Mouse (Mus musculus): ENCODE data around the gene Tmem117. TPM values are rescaled to one million over a fixed set of nuclear protein-coding genes. Genes with fewer than 3 reads are reported as not detected.

The Tmem117 gene
- total and polyA plus RNA-seq, 3 experiments, result 3.0 to 12.6 (median 12.5) TPM

- DNase-seq, result peak; percentile 9 to 23
- H3K27ac ChIP-seq, result peak overlapping the region; percentile 30
- TF ChIP-seq CTCF (IDR thresholded peaks at IDR 0.05) (no peak), EP300 (IDR thresholded peaks at IDR 0.05; ENCODE audit: insufficient read depth, low read depth, low read length) (no peak), POLR2A (IDR thresholded peaks at IDR 0.05; ENCODE audit: insufficient read depth, low read depth, low read length) (no peak)
- H3K27me3 ChIP-seq (ENCODE audit: control insufficient read depth, insufficient read depth, low read length), result no peaks in the 10 kb centered on the region
- 37% methylated on average over 13 of the region's 13 CpGs for WGBS
- intact Hi-C loops (cut with DNase I), result no loop called here
- no peak overlapping the region for H3K4me3 ChIP-seq
- H3K36me3 ChIP-seq (ENCODE audit: control insufficient read depth, insufficient read depth, low read length), result no peaks in the 10 kb centered on the region
- no peaks in the 10 kb centered on the region for H3K79me2 ChIP-seq (replicated peaks; ENCODE audit: control insufficient read depth, insufficient read depth, low read length)
- no peak overlapping the region for H3K9ac ChIP-seq (ENCODE audit: low read depth, low read length)
- H3K4me1 ChIP-seq (ENCODE audit: control insufficient read depth, insufficient read depth, low read length), result no peaks in the 10 kb centered on the region
These were observed 20.7 kb downstream of the Tmem117 start for GRCm38 (mm10) chr15:94649766-94650120.

GRCm38 (mm10) chr15:94651350-94651749 lies 22.3 kb downstream of the Tmem117 start:
- TF ChIP-seq POLR2A (IDR thresholded peaks at IDR 0.05; ENCODE audit: insufficient read depth, low read depth, low read length) (no peak), EP300 (IDR thresholded peaks at IDR 0.05; ENCODE audit: insufficient read depth, low read depth, low read length) (no peak), CTCF (IDR thresholded peaks at IDR 0.05) (no peak)
- no peak for DNase-seq
- H3K4me1 ChIP-seq (ENCODE audit: control insufficient read depth, insufficient read depth, low read length), result no peaks in the 10 kb centered on the region
- H3K79me2 ChIP-seq (replicated peaks; ENCODE audit: control insufficient read depth, insufficient read depth, low read length), result no peaks in the 10 kb centered on the region
- intact Hi-C loops (cut with DNase I), result no loop called here
- no peaks in the 10 kb centered on the region for H3K36me3 ChIP-seq (ENCODE audit: control insufficient read depth, insufficient read depth, low read length)
- H3K9ac ChIP-seq (ENCODE audit: low read depth, low read length), result no peak overlapping the region
- WGBS, result 83% methylated on average over 9 of the region's 9 CpGs
- H3K27ac ChIP-seq, result no peak overlapping the region
- no peak overlapping the region for H3K4me3 ChIP-seq
- H3K27me3 ChIP-seq (ENCODE audit: control insufficient read depth, insufficient read depth, low read length), result no peaks in the 10 kb centered on the region

- H3K4me3 ChIP-seq, result no peak overlapping the region
- H3K9ac ChIP-seq (ENCODE audit: low read depth, low read length), result no peak overlapping the region
- no peak overlapping the region for H3K27ac ChIP-seq
- intact Hi-C loops (cut with DNase I), result no loop called here
- no peaks in the 10 kb centered on the region for H3K4me1 ChIP-seq (ENCODE audit: control insufficient read depth, insufficient read depth, low read length)
- H3K79me2 ChIP-seq (replicated peaks; ENCODE audit: control insufficient read depth, insufficient read depth, low read length), result no peaks in the 10 kb centered on the region
- DNase-seq, result no peak
- no peaks in the 10 kb centered on the region for H3K27me3 ChIP-seq (ENCODE audit: control insufficient read depth, insufficient read depth, low read length)
- TF ChIP-seq POLR2A (IDR thresholded peaks at IDR 0.05; ENCODE audit: insufficient read depth, low read depth, low read length), result no peak
- no peak for TF ChIP-seq CTCF (IDR thresholded peaks at IDR 0.05)
- TF ChIP-seq EP300 (IDR thresholded peaks at IDR 0.05; ENCODE audit: insufficient read depth, low read depth, low read length), result no peak
- WGBS, result 71% methylated on average over 13 of the region's 13 CpGs
- H3K36me3 ChIP-seq (ENCODE audit: control insufficient read depth, insufficient read depth, low read length), result no peaks in the 10 kb centered on the region
These were observed 23.2 kb downstream of the Tmem117 start for GRCm38 (mm10) chr15:94651969-94652842.

GRCm38 (mm10) chr15:94652843-94653206 lies 23.8 kb downstream of the Tmem117 start:
- TF ChIP-seq POLR2A (IDR thresholded peaks at IDR 0.05; ENCODE audit: insufficient read depth, low read depth, low read length) (no peak), EP300 (IDR thresholded peaks at IDR 0.05; ENCODE audit: insufficient read depth, low read depth, low read length) (no peak), CTCF (IDR thresholded peaks at IDR 0.05) (no peak)

GRCm38 (mm10) chr15:94655811-94656323 lies 26.8 kb downstream of the Tmem117 start:
- no peaks in the 10 kb centered on the region for H3K79me2 ChIP-seq (replicated peaks; ENCODE audit: control insufficient read depth, insufficient read depth, low read length)
- H3K36me3 ChIP-seq (ENCODE audit: control insufficient read depth, insufficient read depth, low read length), result no peaks in the 10 kb centered on the region
- H3K9ac ChIP-seq (ENCODE audit: low read depth, low read length), result no peak overlapping the region
- H3K4me3 ChIP-seq, result no peak overlapping the region
- DNase-seq, result peak in 1 of 2 experiments; percentile 23
- H3K27ac ChIP-seq, result peak overlapping the region; percentile 41; the same call in 1 of the 2 replicates
- no peaks in the 10 kb centered on the region for H3K4me1 ChIP-seq (ENCODE audit: control insufficient read depth, insufficient read depth, low read length)
- WGBS, result 61% methylated on average over 13 of the region's 13 CpGs
- intact Hi-C loops (cut with DNase I), result no loop called here
- TF ChIP-seq POLR2A (IDR thresholded peaks at IDR 0.05; ENCODE audit: insufficient read depth, low read depth, low read length) (no peak), CTCF (IDR thresholded peaks at IDR 0.05) (no peak), EP300 (IDR thresholded peaks at IDR 0.05; ENCODE audit: insufficient read depth, low read depth, low read length) (no peak)
- no peaks in the 10 kb centered on the region for H3K27me3 ChIP-seq (ENCODE audit: control insufficient read depth, insufficient read depth, low read length)

More at GRCm38 (mm10) chr15:94652843-94653206, 23.8 kb downstream of the Tmem117 start:
- Histone ChIP-seq H3K79me2 (replicated peaks; ENCODE audit: control insufficient read depth, insufficient read depth, low read length) (no peaks in the 10 kb centered on the region), H3K9ac (ENCODE audit: low read depth, low read length) (no peak overlapping the region), H3K36me3 (ENCODE audit: control insufficient read depth, insufficient read depth, low read length) (no peaks in the 10 kb centered on the region), H3K4me3 (no peak overlapping the region), H3K27me3 (ENCODE audit: control insufficient read depth, insufficient read depth, low read length) (no peaks in the 10 kb centered on the region), H3K4me1 (ENCODE audit: control insufficient read depth, insufficient read depth, low read length) (no peaks in the 10 kb centered on the region), H3K27ac (no peak overlapping the region)
- intact Hi-C loops (cut with DNase I), result no loop called here
- no peak for DNase-seq
- 55% methylated on average over 3 of the region's 3 CpGs for WGBS

- Histone ChIP-seq H3K27me3 (ENCODE audit: control insufficient read depth, insufficient read depth, low read length) (no peaks in the 10 kb centered on the region), H3K4me1 (ENCODE audit: control insufficient read depth, insufficient read depth, low read length) (no peaks in the 10 kb centered on the region), H3K9ac (ENCODE audit: low read depth, low read length) (no peak overlapping the region), H3K27ac (no peak overlapping the region), H3K79me2 (replicated peaks; ENCODE audit: control insufficient read depth, insufficient read depth, low read length) (no peaks in the 10 kb centered on the region), H3K36me3 (ENCODE audit: control insufficient read depth, insufficient read depth, low read length) (no peaks in the 10 kb centered on the region), H3K4me3 (no peak overlapping the region)
- intact Hi-C loops (cut with DNase I), result no loop called here
- DNase-seq, result no peak
- 71% methylated on average over 6 of the region's 6 CpGs for WGBS
- TF ChIP-seq EP300 (IDR thresholded peaks at IDR 0.05; ENCODE audit: insufficient read depth, low read depth, low read length), result no peak
- no peak for TF ChIP-seq POLR2A (IDR thresholded peaks at IDR 0.05; ENCODE audit: insufficient read depth, low read depth, low read length)
- TF ChIP-seq CTCF (IDR thresholded peaks at IDR 0.05), result no peak
These were observed 28.9 kb downstream of the Tmem117 start for GRCm38 (mm10) chr15:94657882-94658281.

Measured in heart, adult 2 months (tissue).